In genomic region chr5:125395008-125395407, GRCm38 (mm10) we compare ENCODE assay signal across 10 mouse cellular contexts. TPM values are rescaled to one million over a fixed set of nuclear protein-coding genes. Genes with fewer than 3 reads are reported as not detected.
DNase-seq lines count a peak whose midpoint lies in the region; ATAC-seq and TF ChIP-seq lines count a peak whose summit lies in the region.
"Had no signal": no experiment of that assay in that cellular context is flagged by ENCODE, and none has a peak within 500 bp of the region (broad histone marks: within the 10 kb centered on the region; RNA-seq: fewer than 3 reads in every experiment).

No protein-coding gene starts in this region.

- peak overlapping the region; percentile 100 for H3K27ac ChIP-seq in heart, embryonic 13.5 days (replicated peaks)
- peak overlapping the region; percentile 99 for H3K27ac ChIP-seq in MEL (ENCODE audit: control insufficient read depth, low read depth, low read length)
- H3K27ac ChIP-seq in hindbrain, embryonic 11.5 days (ENCODE audit: low read depth, low read length), result peak overlapping the region; percentile 99
- H3K27ac ChIP-seq in midbrain, embryonic 11.5 days (ENCODE audit: low read depth, low read length), result peak overlapping the region; percentile 99

- H3K9me3 ChIP-seq in heart, embryonic 13.5 days, result no peaks in the 10 kb centered on the region
- H3K9me3 ChIP-seq in MEL (replicated peaks; ENCODE audit: insufficient read depth, low read length), result no peaks in the 10 kb centered on the region
- no peaks in the 10 kb centered on the region for H3K9me3 ChIP-seq in hindbrain, embryonic 11.5 days (ENCODE audit: control insufficient read depth, low read length)
- no peaks in the 10 kb centered on the region for H3K9me3 ChIP-seq in midbrain, embryonic 11.5 days (ENCODE audit: control insufficient read depth, low read length)

- TF ChIP-seq POLR2A in MEL (IDR thresholded peaks at IDR 0.05; ENCODE audit: control insufficient read depth in 1 of 2, insufficient read depth in 1 of 2, low read depth in 1 of 2, low read length in 2 of 2, poor library complexity in 1 of 2), result peak; percentile 41 to 44; a peak in 2 of 4 replicates

- ATAC-seq in heart, embryonic 13.5 days (ENCODE audit: extremely low read depth, insufficient number of reproducible peaks, low FRiP score, low TSS enrichment), result no peak
- ATAC-seq in hindbrain, embryonic 11.5 days (ENCODE audit: low FRiP score), result no peak
- no peak for ATAC-seq in midbrain, embryonic 11.5 days (ENCODE audit: low FRiP score)
- ATAC-seq: Patski had no signal

- peaks cover 48% of the 10 kb centered on the region for H3K4me1 ChIP-seq in heart, embryonic 13.5 days
- H3K4me1 ChIP-seq in MEL (ENCODE audit: control insufficient read depth in 1 of 2, insufficient read depth in 2 of 2, low read length in 2 of 2), result peaks cover 6 to 37% of the 10 kb centered on the region in 2 experiments
- H3K4me1 ChIP-seq in hindbrain, embryonic 11.5 days (replicated peaks; ENCODE audit: control insufficient read depth, insufficient read depth, low read length), result peaks cover 16% of the 10 kb centered on the region
- peaks cover 29% of the 10 kb centered on the region for H3K4me1 ChIP-seq in midbrain, embryonic 11.5 days (ENCODE audit: control insufficient read depth, insufficient read depth, low read length)

- TF ChIP-seq RAD21 in MEL (IDR thresholded peaks at IDR 0.05; ENCODE audit: low read depth, low read length), result no peak

- no peaks in the 10 kb centered on the region for H3K36me3 ChIP-seq in heart, embryonic 13.5 days
- H3K36me3 ChIP-seq in MEL (ENCODE audit: control insufficient read depth in 1 of 2, insufficient read depth in 2 of 2, low read length in 2 of 2), result peaks cover 0 to 30% of the 10 kb centered on the region in 2 experiments; a peak in 2 of 4 replicates
- H3K36me3 ChIP-seq in hindbrain, embryonic 11.5 days (ENCODE audit: control insufficient read depth, insufficient read depth, low read length), result no peaks in the 10 kb centered on the region
- no peaks in the 10 kb centered on the region for H3K36me3 ChIP-seq in midbrain, embryonic 11.5 days (ENCODE audit: control insufficient read depth, insufficient read depth, low read length)

- TF ChIP-seq EP300 in MEL (IDR thresholded peaks at IDR 0.05; ENCODE audit: low read depth in 1 of 2, low read length in 2 of 2), result no peak

- no peak overlapping the region for H3K4me3 ChIP-seq in heart, embryonic 13.5 days
- peak overlapping the region; percentile 61 to 86 for H3K4me3 ChIP-seq in MEL (ENCODE audit: control insufficient read depth in 1 of 2, insufficient read depth in 1 of 2, low read depth in 2 of 2, low read length in 2 of 2)
- H3K4me3 ChIP-seq in hindbrain, embryonic 11.5 days (ENCODE audit: low read depth, low read length), result no peak overlapping the region
- H3K4me3 ChIP-seq in midbrain, embryonic 11.5 days (ENCODE audit: low read depth, low read length), result no peak overlapping the region

- peaks cover 6% of the 10 kb centered on the region; the same call in 1 of the 2 replicates for H3K79me2 ChIP-seq in MEL (ENCODE audit: control insufficient read depth, insufficient read depth, low read length, poor library complexity)

- H3K9ac ChIP-seq in heart, embryonic 13.5 days, result peak overlapping the region; percentile 82
- peak overlapping the region; percentile 83 for H3K9ac ChIP-seq in MEL (ENCODE audit: control insufficient read depth, low read depth, low read length, poor library complexity, severe bottlenecking)
- no peak overlapping the region for H3K9ac ChIP-seq in hindbrain, embryonic 11.5 days (ENCODE audit: low read depth, low read length)
- no peak overlapping the region; the same call in 1 of the 2 replicates for H3K9ac ChIP-seq in midbrain, embryonic 11.5 days (ENCODE audit: low read length)

- TF ChIP-seq CTCF in MEL (IDR thresholded peaks at IDR 0.05 in 2 of 3, conservative IDR thresholded peaks at IDR 0.05 in 1 of 3; ENCODE audit: control insufficient read depth in 1 of 3, insufficient read depth in 1 of 3, low read depth in 2 of 3, low read length in 3 of 3, poor library complexity in 1 of 3, severe bottlenecking in 1 of 3), result no peak

- peak overlapping the region; percentile 72 for H3K4me2 ChIP-seq in heart, embryonic 13.5 days
- no peak overlapping the region; the same call in 1 of the 2 replicates for H3K4me2 ChIP-seq in hindbrain, embryonic 11.5 days (replicated peaks; ENCODE audit: low read depth, low read length)
- H3K4me2 ChIP-seq in midbrain, embryonic 11.5 days, result peak overlapping the region; percentile 44; the same call in 1 of the 2 replicates

- DNase-seq in heart, postnatal 25 days (ENCODE audit: low spot score), result no peak
- DNase-seq in MEL (ENCODE audit: low read depth, low spot score), result peak; percentile 56
- DNase-seq in hindbrain, embryonic 11.5 days (ENCODE audit: low spot score), result no peak
- peak; percentile 84 for DNase-seq in midbrain, embryonic 11.5 days (ENCODE audit: low spot score, missing footprints)
- DNase-seq in Muller cell, postnatal 12 days (ENCODE audit: inconsistent ontology term), result no peak
- no peak for DNase-seq in kidney, postnatal 4 days
- no peak for DNase-seq in adrenal gland, postnatal 36 days
- DNase-seq: embryo, embryonic 11 days had no signal

- intact Hi-C loops in heart, postnatal 25 days (cut with DNase I), result no loop called here

- peaks cover 6% of the 10 kb centered on the region; the same call in 1 of the 2 replicates for H3K27me3 ChIP-seq in heart, embryonic 13.5 days (replicated peaks)
- no peaks in the 10 kb centered on the region for H3K27me3 ChIP-seq in MEL (ENCODE audit: control insufficient read depth in 1 of 2, insufficient read depth in 2 of 2, low read length in 2 of 2)
- no peaks in the 10 kb centered on the region for H3K27me3 ChIP-seq in hindbrain, embryonic 11.5 days (ENCODE audit: control insufficient read depth, insufficient read depth, low read length)
- H3K27me3 ChIP-seq in midbrain, embryonic 11.5 days (ENCODE audit: control insufficient read depth, insufficient read depth, low read length), result no peaks in the 10 kb centered on the region
- H3K27me3 ChIP-seq: Patski had no signal

- WGBS in heart, embryonic 13.5 days, result 67% methylated on average over 3 of the region's 3 CpGs
- 58% methylated on average over 3 of the region's 3 CpGs for WGBS in hindbrain, embryonic 11.5 days
- 46% methylated on average over 3 of the region's 3 CpGs for WGBS in midbrain, embryonic 11.5 days

TF ChIP-seq in MEL, 35 proteins besides CTCF, POLR2A, EP300 and RAD21 (continues in another document):
- TF ChIP-seq GABPA (IDR thresholded peaks at IDR 0.05; ENCODE audit: low read depth, low read length), result no peak

RNA-seq across cellular contexts. Expression of gene Ubc, which starts 5.0 kb away (rescaled TPM):
- polyA plus RNA-seq in heart, embryonic 13.5 days (2015; fragmentation: Nextera tagmentation; extraction: Ambion mirVana), result 819 and 833 TPM in 2 replicates
- total RNA-seq in heart, postnatal 25 days (2021), result 1,000 to 10,000 TPM in 1 of 2 experiments, 100 to 1,000 TPM in 1; 907 to 1,197 TPM
- total RNA-seq in MEL (2012; rRNA removed), result 511 and 526 TPM in 2 replicates
- polyA plus RNA-seq in MEL (2012; ENCODE audit: insufficient read depth in 1 of 2, insufficient read length in 2 of 2, low read depth in 1 of 2, low replicate concordance in 2 of 2, missing spikeins in 1 of 2), result 1,000 to 10,000 TPM in 1 of 2 experiments, 100 to 1,000 TPM in 1; 113 to 1,075 TPM
- 1,074 and 1,099 TPM in 2 replicates for polyA plus RNA-seq in hindbrain, embryonic 11.5 days (2014; fragmentation: Nextera tagmentation; extraction: Ambion mirVana)
- 1,030 and 1,101 TPM in 2 replicates for polyA plus RNA-seq in midbrain, embryonic 11.5 days (2014; fragmentation: Nextera tagmentation; extraction: Ambion mirVana)
- total RNA-seq in adrenal gland, postnatal 36 days (2021), result 1,000 to 10,000 TPM; 1,428 to 1,489 TPM

RNA-seq across cellular contexts. Expression of gene Gm10382, which starts 5.9 kb away (rescaled TPM):
- polyA plus RNA-seq in heart, embryonic 13.5 days (2015; fragmentation: Nextera tagmentation; extraction: Ambion mirVana), result 0.68 and 0.70 TPM in 2 replicates
- under 1 TPM in 1 of 2 experiments, not detected in 1; 0.22 TPM for total RNA-seq in heart, postnatal 25 days (2021)
- 0.65 TPM in 2 replicates for total RNA-seq in MEL (2012; rRNA removed)
- under 1 TPM in 1 of 2 experiments, not detected in 1; 0.96 TPM for polyA plus RNA-seq in MEL (2012; ENCODE audit: insufficient read depth in 1 of 2, insufficient read length in 2 of 2, low read depth in 1 of 2, low replicate concordance in 2 of 2, missing spikeins in 1 of 2)
- 0.59 TPM in 1 of 2 replicates, not detected in the other for polyA plus RNA-seq in hindbrain, embryonic 11.5 days (2014; fragmentation: Nextera tagmentation; extraction: Ambion mirVana)
- 0.12 and 0.29 TPM in 2 replicates for polyA plus RNA-seq in midbrain, embryonic 11.5 days (2014; fragmentation: Nextera tagmentation; extraction: Ambion mirVana)
- under 1 TPM; 0.23 to 0.40 TPM for total RNA-seq in adrenal gland, postnatal 36 days (2021)

RNA-seq across cellular contexts. Expression of gene Dhx37, which starts 38.9 kb away (rescaled TPM):
- 8.5 and 9.8 TPM in 2 replicates for polyA plus RNA-seq in heart, embryonic 13.5 days (2015; fragmentation: Nextera tagmentation; extraction: Ambion mirVana)
- total RNA-seq in heart, postnatal 25 days (2021), result 10 to 100 TPM; 10.2 to 10.6 TPM
- total RNA-seq in MEL (2012; rRNA removed), result 26.0 and 27.4 TPM in 2 replicates
- polyA plus RNA-seq in MEL (2012; ENCODE audit: insufficient read depth in 1 of 2, insufficient read length in 2 of 2, low read depth in 1 of 2, low replicate concordance in 2 of 2, missing spikeins in 1 of 2), result 100 to 1,000 TPM in 1 of 2 experiments, 10 to 100 TPM in 1; 55.3 to 549 TPM
- polyA plus RNA-seq in hindbrain, embryonic 11.5 days (2014; fragmentation: Nextera tagmentation; extraction: Ambion mirVana), result 10.4 and 12.5 TPM in 2 replicates
- 9.2 and 9.9 TPM in 2 replicates for polyA plus RNA-seq in midbrain, embryonic 11.5 days (2014; fragmentation: Nextera tagmentation; extraction: Ambion mirVana)
- total RNA-seq in adrenal gland, postnatal 36 days (2021), result 10 to 100 TPM; 16.3 to 21.9 TPM

RNA-seq across cellular contexts. Expression of gene Bri3bp, which starts 46.4 kb away (rescaled TPM):
- polyA plus RNA-seq in heart, embryonic 13.5 days (2015; fragmentation: Nextera tagmentation; extraction: Ambion mirVana), result 35.8 and 42.0 TPM in 2 replicates
- 10 to 100 TPM; 49.0 to 57.6 TPM for total RNA-seq in heart, postnatal 25 days (2021)
- total RNA-seq in MEL (2012; rRNA removed), result 87.6 and 88.6 TPM in 2 replicates
- polyA plus RNA-seq in MEL (2012; ENCODE audit: insufficient read depth in 1 of 2, insufficient read length in 2 of 2, low read depth in 1 of 2, low replicate concordance in 2 of 2, missing spikeins in 1 of 2), result 100 to 1,000 TPM in 1 of 2 experiments, 10 to 100 TPM in 1; 73.7 to 264 TPM
- 30.1 and 30.8 TPM in 2 replicates for polyA plus RNA-seq in hindbrain, embryonic 11.5 days (2014; fragmentation: Nextera tagmentation; extraction: Ambion mirVana)
- 28.4 and 29.4 TPM in 2 replicates for polyA plus RNA-seq in midbrain, embryonic 11.5 days (2014; fragmentation: Nextera tagmentation; extraction: Ambion mirVana)
- 10 to 100 TPM; 25.6 to 39.0 TPM for total RNA-seq in adrenal gland, postnatal 36 days (2021)

RNA-seq across cellular contexts. Expression of gene Scarb1, which starts 54.1 kb away (rescaled TPM):
- 65.6 and 69.7 TPM in 2 replicates for polyA plus RNA-seq in heart, embryonic 13.5 days (2015; fragmentation: Nextera tagmentation; extraction: Ambion mirVana)
- 10 to 100 TPM; 29.6 to 35.2 TPM for total RNA-seq in heart, postnatal 25 days (2021)
- 51.4 and 53.1 TPM in 2 replicates for total RNA-seq in MEL (2012; rRNA removed)
- 10 to 100 TPM in 1 of 2 experiments, not detected in 1; 98.3 TPM for polyA plus RNA-seq in MEL (2012; ENCODE audit: insufficient read depth in 1 of 2, insufficient read length in 2 of 2, low read depth in 1 of 2, low replicate concordance in 2 of 2, missing spikeins in 1 of 2)
- 20.4 and 22.6 TPM in 2 replicates for polyA plus RNA-seq in hindbrain, embryonic 11.5 days (2014; fragmentation: Nextera tagmentation; extraction: Ambion mirVana)
- polyA plus RNA-seq in midbrain, embryonic 11.5 days (2014; fragmentation: Nextera tagmentation; extraction: Ambion mirVana), result 26.0 and 26.5 TPM in 2 replicates
- total RNA-seq in adrenal gland, postnatal 36 days (2021), result 1,000 to 10,000 TPM; 1,867 to 4,652 TPM

Comparison
In these comparisons a context has a peak if more than half of its experiments do, and no peak if none do; other contexts are left out.
1. H3K4me3 ChIP-seq: peak in MEL (2 of 2); none in heart, embryonic 13.5 days (single experiment), hindbrain, embryonic 11.5 days (single experiment) and midbrain, embryonic 11.5 days (single experiment).
2. H3K9ac ChIP-seq: peak in heart, embryonic 13.5 days (single experiment) and MEL (single experiment); none in hindbrain, embryonic 11.5 days (single experiment) and midbrain, embryonic 11.5 days (single experiment).
3. DNase-seq: peak in MEL (single experiment) and midbrain, embryonic 11.5 days (single experiment); none in heart, postnatal 25 days (single experiment), hindbrain, embryonic 11.5 days (single experiment), Muller cell, postnatal 12 days (single experiment), kidney, postnatal 4 days (0 of 2) and adrenal gland, postnatal 36 days (0 of 2).
4. Peak in every context shown above with its lines, with median percentiles within 50 percentile points of each other: H3K27ac ChIP-seq.